Mouse (Mus musculus) hindbrain, embryonic 16.5 days (tissue): ENCODE measurements at regions not wholly inside any gene's neighbourhood (a gene's known extent, or its start where the extent isn't known, plus 50 kb on each side); places are given as distances from the start of the nearest gene placed in this dataset.

ENCODE experiments used
- ATAC-seq: fragments of 200-750 bp; cut with Nextera tagmentation; 2 replicates; pipeline ENCODE4 v1.8.0; 2017; ENCODE audit warnings: moderate TSS enrichment, moderate library complexity
- H3K27ac ChIP-seq: fragments of 300-500 bp; sonication (generic); 2 replicates; pipeline ENCODE4 v1.5.1; 2014; ENCODE audit warnings: low read depth, mild to moderate bottlenecking, control low read depth, low read length, moderate library complexity
- H3K27me3 ChIP-seq: fragments of 300-500 bp; sonication (generic); replicated peaks from 2 replicates; pipeline ENCODE4 v1.6.1; 2014; ENCODE audit warnings: low read length; ENCODE audit not compliant: control insufficient read depth, insufficient read depth
- H3K36me3 ChIP-seq: fragments of 300-500 bp; sonication (generic); 2 replicates; pipeline ENCODE4 v1.6.1; 2014; ENCODE audit warnings: mild to moderate bottlenecking, low read length, moderate library complexity, mixed read lengths; ENCODE audit not compliant: control insufficient read depth, insufficient read depth
- H3K4me1 ChIP-seq: fragments of 300-500 bp; sonication (generic); 2 replicates; pipeline ENCODE4 v1.6.1; 2014; ENCODE audit warnings: low read depth, low read length; ENCODE audit not compliant: control insufficient read depth, insufficient read depth
- H3K4me2 ChIP-seq: fragments of 300-500 bp; sonication (generic); 2 replicates; pipeline ENCODE4 v1.6.1; 2014; ENCODE audit warnings: mild to moderate bottlenecking, low read length, control low read depth, moderate library complexity
- H3K4me3 ChIP-seq: fragments of 300-500 bp; sonication (generic); 2 replicates; pipeline ENCODE4 v1.5.1; 2014; ENCODE audit warnings: mild to moderate bottlenecking, low read length, control low read depth, moderate library complexity
- H3K9ac ChIP-seq: fragments of 300-500 bp; sonication (generic); 2 replicates; pipeline ENCODE4 v1.6.1; 2014; ENCODE audit warnings: low read depth, mild to moderate bottlenecking, control low read depth, low read length, moderate library complexity
- H3K9me3 ChIP-seq: fragments of 300-500 bp; sonication (generic); 2 replicates; pipeline ENCODE4 v1.6.1; 2014; ENCODE audit warnings: mild to moderate bottlenecking, low read length, moderate library complexity; ENCODE audit not compliant: control insufficient read depth
- WGBS: fragments of 180-500 bp; shearing (Covaris S2); extraction: QIAGEN DNeasy Blood & Tissue Kit; methylation state at CpG from one replicate; pipeline ENCODE4 v1.1.7; 2014; 5-methylcytosine and 5-hydroxymethylcytosine counted together

DNA sequence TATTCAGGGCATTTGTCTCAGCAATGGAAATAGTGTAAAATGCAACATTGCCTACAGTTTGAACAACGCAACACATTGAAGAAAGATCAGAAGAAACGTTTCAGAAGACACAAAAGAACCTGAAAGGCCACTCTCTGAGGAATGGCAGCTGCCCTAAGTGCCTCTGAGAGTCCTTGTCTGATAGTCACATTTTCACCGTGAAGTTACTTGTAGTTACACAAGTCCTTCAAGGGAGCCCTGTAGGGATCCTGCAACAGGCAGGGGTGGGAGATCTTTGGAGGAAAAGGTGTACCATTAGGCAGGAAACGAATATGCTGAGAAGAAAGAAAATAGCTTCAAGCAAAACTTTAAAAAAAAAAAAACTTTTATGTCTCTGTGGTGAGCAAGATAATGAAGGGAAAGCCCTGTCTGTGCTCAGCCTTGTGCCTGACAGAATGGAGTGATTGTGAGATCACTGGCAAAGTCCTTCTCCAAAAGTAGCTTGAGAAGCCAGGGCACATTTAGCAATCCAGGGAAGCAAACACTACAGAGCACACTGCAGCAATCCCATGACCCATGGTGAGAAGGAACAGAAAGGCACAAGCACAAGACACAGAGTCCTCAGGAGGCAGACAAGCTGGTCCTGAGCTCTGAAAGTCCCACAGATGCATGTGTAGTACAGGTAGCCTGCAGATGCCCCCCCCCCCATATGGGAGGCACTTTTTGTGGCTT, 112.3 kb upstream of the Tnfaip3 start:
- no peaks in the 10 kb centered on the region for H3K9me3 ChIP-seq
- no peak overlapping the region for H3K4me3 ChIP-seq
- ATAC-seq: no peak
- H3K36me3 ChIP-seq: no peaks in the 10 kb centered on the region
- H3K4me1 ChIP-seq: no peaks in the 10 kb centered on the region
- H3K27me3 ChIP-seq: no peaks in the 10 kb centered on the region
- H3K4me2 ChIP-seq: no peak overlapping the region
- H3K9ac ChIP-seq: no peak overlapping the region
- WGBS: 72% methylated on average over 4 of the region's 4 CpGs
- H3K27ac ChIP-seq: no peak overlapping the region

DNA sequence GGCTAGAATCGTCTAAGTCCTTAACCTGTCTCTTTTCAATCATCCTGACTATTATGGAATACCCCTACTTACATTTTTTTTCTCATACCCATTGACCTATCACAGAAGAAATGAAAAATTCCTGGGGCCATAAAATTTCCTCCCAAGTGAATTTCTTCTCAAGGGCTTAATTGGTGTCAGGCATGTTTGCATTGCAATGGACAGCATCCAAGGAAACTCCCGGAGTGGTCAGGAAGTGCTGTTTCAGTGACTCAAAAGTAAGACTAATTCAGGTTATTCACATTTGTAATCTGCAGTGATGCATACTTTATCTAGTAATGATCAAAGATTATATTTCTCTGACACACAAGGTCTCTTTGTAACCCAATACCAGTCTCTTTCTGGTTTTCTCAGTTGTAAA, 111.5 kb upstream of the Tnfaip3 start:
- H3K4me1 ChIP-seq: no peaks in the 10 kb centered on the region
- H3K9me3 ChIP-seq: no peaks in the 10 kb centered on the region
- H3K4me3 ChIP-seq: no peak overlapping the region
- 68% methylated on average over 2 of the region's 2 CpGs for WGBS
- H3K4me2 ChIP-seq: no peak overlapping the region
- H3K27ac ChIP-seq: no peak overlapping the region
- ATAC-seq: no peak
- H3K36me3 ChIP-seq: no peaks in the 10 kb centered on the region
- H3K9ac ChIP-seq: no peak overlapping the region
- H3K27me3 ChIP-seq: no peaks in the 10 kb centered on the region

GRCm38 (mm10) chr10:19126438-19126837, 111.0 kb upstream of the Tnfaip3 start:
- no peaks in the 10 kb centered on the region for H3K36me3 ChIP-seq
- no peak overlapping the region for H3K4me2 ChIP-seq
- 78% methylated on average over 4 of the region's 4 CpGs for WGBS
- no peak for ATAC-seq
- no peaks in the 10 kb centered on the region for H3K27me3 ChIP-seq
- no peak overlapping the region for H3K9ac ChIP-seq
- no peak overlapping the region for H3K4me3 ChIP-seq
- H3K27ac ChIP-seq: no peak overlapping the region
- no peaks in the 10 kb centered on the region for H3K4me1 ChIP-seq
- no peaks in the 10 kb centered on the region for H3K9me3 ChIP-seq

GRCm38 (mm10) chr10:19123691-19124090, 108.2 kb upstream of the Tnfaip3 start:
- Histone ChIP-seq H3K9ac (no peak overlapping the region), H3K9me3 (no peaks in the 10 kb centered on the region), H3K4me3 (no peak overlapping the region), H3K27ac (no peak overlapping the region), H3K4me1 (no peaks in the 10 kb centered on the region), H3K27me3 (no peaks in the 10 kb centered on the region), H3K36me3 (no peaks in the 10 kb centered on the region), H3K4me2 (no peak overlapping the region)
- no peak for ATAC-seq
- WGBS: 48% methylated on average over 7 of the region's 7 CpGs

GRCm38 (mm10) chr10:19122221-19122620, 106.8 kb upstream of the Tnfaip3 start:
- 69% methylated on average over 6 of the region's 6 CpGs for WGBS
- Histone ChIP-seq H3K9ac (no peak overlapping the region), H3K36me3 (no peaks in the 10 kb centered on the region), H3K4me3 (no peak overlapping the region), H3K9me3 (no peaks in the 10 kb centered on the region), H3K4me1 (no peaks in the 10 kb centered on the region), H3K4me2 (no peak overlapping the region), H3K27me3 (no peaks in the 10 kb centered on the region), H3K27ac (no peak overlapping the region)
- ATAC-seq: no peak

- Histone ChIP-seq H3K9me3 (no peaks in the 10 kb centered on the region), H3K4me3 (no peak overlapping the region), H3K9ac (no peak overlapping the region), H3K4me1 (no peaks in the 10 kb centered on the region), H3K4me2 (no peak overlapping the region), H3K27ac (no peak overlapping the region), H3K36me3 (no peaks in the 10 kb centered on the region), H3K27me3 (no peaks in the 10 kb centered on the region)
- ATAC-seq: no peak
- 79% methylated on average over 8 of the region's 8 CpGs for WGBS
Measured at GRCm38 (mm10) chr10:19119281-19120049, 104.0 kb upstream of the Tnfaip3 start.

DNA sequence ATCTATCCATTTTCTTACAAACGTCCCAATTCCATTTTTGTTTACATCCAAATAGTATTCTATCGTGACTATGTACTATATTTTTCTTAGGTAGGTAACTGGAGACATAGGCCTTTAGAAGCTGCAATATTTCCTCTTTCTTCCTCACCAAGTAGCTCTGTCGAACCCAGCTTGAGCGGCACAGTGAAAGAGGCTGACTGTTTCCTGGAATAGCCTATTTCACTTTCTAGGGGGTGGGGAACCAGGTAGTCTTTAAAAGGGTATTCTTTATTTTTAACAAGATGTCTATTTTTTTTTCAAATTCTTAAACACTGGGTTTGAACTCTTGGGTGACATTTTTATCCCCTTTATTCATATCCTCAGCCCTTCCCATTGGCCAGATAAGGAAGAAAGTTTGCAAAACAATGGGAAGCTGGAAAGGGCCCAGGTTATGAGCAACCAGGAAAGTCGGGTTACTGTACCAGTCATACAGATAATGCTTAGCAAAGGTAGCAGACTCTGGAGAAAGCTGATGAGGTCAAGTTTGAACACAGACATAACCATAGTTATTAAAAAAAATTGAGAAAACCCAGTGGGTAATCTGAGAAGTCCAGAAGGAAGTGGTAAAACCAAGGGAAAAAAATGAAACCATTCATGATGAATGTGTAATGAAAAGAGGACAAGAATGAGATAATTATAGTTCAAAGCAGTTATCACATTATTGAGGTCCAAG, 103.3 kb upstream of the Tnfaip3 start:
- H3K27me3 ChIP-seq: no peaks in the 10 kb centered on the region
- no peak overlapping the region for H3K27ac ChIP-seq
- H3K36me3 ChIP-seq: no peaks in the 10 kb centered on the region
- no peaks in the 10 kb centered on the region for H3K4me1 ChIP-seq
- no peaks in the 10 kb centered on the region for H3K9me3 ChIP-seq
- ATAC-seq: no peak
- no peak overlapping the region for H3K4me2 ChIP-seq
- no peak overlapping the region for H3K4me3 ChIP-seq
- 86% methylated on average over 5 of the region's 5 CpGs for WGBS
- no peak overlapping the region for H3K9ac ChIP-seq

GRCm38 (mm10) chr10:19117071-19117605, 101.7 kb upstream of the Tnfaip3 start:
- 39% methylated on average over 9 of the region's 9 CpGs for WGBS
- H3K27me3 ChIP-seq: no peaks in the 10 kb centered on the region
- H3K4me3 ChIP-seq: no peak overlapping the region
- H3K9me3 ChIP-seq: no peaks in the 10 kb centered on the region
- H3K4me1 ChIP-seq: no peaks in the 10 kb centered on the region
- H3K27ac ChIP-seq: no peak overlapping the region
- H3K4me2 ChIP-seq: no peak overlapping the region
- no peak overlapping the region for H3K9ac ChIP-seq
- no peaks in the 10 kb centered on the region for H3K36me3 ChIP-seq
- no peak for ATAC-seq

- no peak for ATAC-seq
- no peak overlapping the region for H3K4me3 ChIP-seq
- H3K36me3 ChIP-seq: no peaks in the 10 kb centered on the region
- H3K27ac ChIP-seq: no peak overlapping the region
- H3K27me3 ChIP-seq: no peaks in the 10 kb centered on the region
- H3K9me3 ChIP-seq: no peaks in the 10 kb centered on the region
- H3K9ac ChIP-seq: no peak overlapping the region
- 44% methylated on average over 2 of the region's 2 CpGs for WGBS
- H3K4me2 ChIP-seq: no peak overlapping the region
- no peaks in the 10 kb centered on the region for H3K4me1 ChIP-seq
Measured at GRCm38 (mm10) chr10:19112459-19112858, 97.0 kb upstream of the Tnfaip3 start.
